Mouse (Mus musculus): ENCODE results near the gene Gmfg. TPM values are rescaled to one million over a fixed set of nuclear protein-coding genes. Genes with fewer than 3 reads are reported as not detected.

Gene Gmfg
- 41.0 and 41.3 TPM in 2 replicates for polyA plus RNA-seq (2016; fragmentation: Nextera tagmentation; extraction: Ambion mirVana)

- no peaks in the 10 kb centered on the region for H3K27me3 ChIP-seq (replicated peaks)
- 6% methylated on average over 16 of the region's 16 CpGs for WGBS (ENCODE audit: insufficient replicate concordance)
- H3K4me3 ChIP-seq, result peak within 1 kb of the TSS; percentile 93
- no peaks in the 10 kb centered on the region for H3K9me3 ChIP-seq (replicated peaks)
- H3K36me3 ChIP-seq, result peaks cover 11% of the 10 kb centered on the region; the same call in 1 of the 2 replicates
- H3K4me1 ChIP-seq, result peaks cover 67% of the 10 kb centered on the region
- H3K27ac ChIP-seq, result peak within 1 kb of the TSS; percentile 83
- ATAC-seq, result peak; percentile 34
- peak within 1 kb of the TSS; percentile 84 for H3K4me2 ChIP-seq
- peak within 1 kb of the TSS; percentile 73 for H3K9ac ChIP-seq
These were observed at the start of gene Gmfg for GRCm38 (mm10) chr7:28436932-28437570. TSS of gene Gmfg (plus strand) at chr7:28437447.

- 78% methylated on average over 3 of the region's 3 CpGs for WGBS (ENCODE audit: insufficient replicate concordance)
- Histone ChIP-seq H3K36me3 (peaks cover 57% of the 10 kb centered on the region), H3K9me3 (replicated peaks) (no peaks in the 10 kb centered on the region), H3K27ac (no peak overlapping the region), H3K4me3 (no peak overlapping the region), H3K9ac (no peak overlapping the region), H3K4me1 (peaks cover 51% of the 10 kb centered on the region), H3K4me2 (no peak overlapping the region), H3K27me3 (replicated peaks) (no peaks in the 10 kb centered on the region)
- ATAC-seq, result no peak
These were observed 46.9 kb upstream of the Gmfg start for GRCm38 (mm10) chr7:28390331-28390730.

DNA sequence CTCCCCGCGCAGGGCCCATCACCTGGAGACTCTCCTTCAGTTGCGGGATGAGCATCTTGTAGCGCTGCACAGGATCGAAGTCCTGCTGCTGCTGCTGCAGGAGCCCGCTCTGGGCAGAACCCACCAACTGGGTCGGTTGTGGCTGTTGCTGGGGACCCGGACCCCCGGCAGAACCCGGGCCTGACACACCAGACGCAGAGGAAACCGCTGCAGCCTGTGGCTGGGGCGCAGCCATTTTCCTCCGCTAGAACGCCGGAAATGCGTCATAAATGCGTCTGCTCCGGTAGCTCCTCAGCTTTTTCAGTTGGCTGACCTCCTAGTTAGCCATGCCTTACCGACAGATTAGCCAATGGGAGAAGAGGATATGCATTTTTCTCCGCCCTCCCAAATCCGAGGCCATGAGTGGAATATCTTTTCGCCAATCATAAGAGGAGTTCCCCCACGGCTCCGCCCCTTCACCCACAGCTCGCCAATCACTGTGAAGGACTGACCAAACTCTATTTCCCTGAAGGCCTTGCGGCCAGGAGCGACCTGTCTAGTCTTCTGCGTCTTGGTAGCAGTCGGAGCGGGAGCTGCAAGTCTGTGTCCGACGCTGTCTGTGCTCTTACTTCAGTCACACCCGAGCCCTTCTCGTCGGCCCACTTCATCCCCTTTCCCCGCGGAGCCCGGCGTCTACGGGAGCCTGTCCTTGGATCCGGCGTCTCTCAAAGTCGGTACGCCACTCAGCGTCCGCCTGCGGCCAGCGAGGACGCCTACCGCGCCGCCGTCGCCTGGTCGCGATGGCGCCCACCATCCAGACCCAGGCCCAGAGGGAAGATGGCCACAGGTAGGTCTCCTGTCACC, 44.6 kb upstream of the Gmfg start, which contains the start of the genes Med29 and Paf1:
TSS of gene Med29 (minus strand) at position 280 of the 843 bp plus-strand sequence.
TSS of gene Paf1 (plus strand) at position 523 of the 843 bp plus-strand sequence.
- peak; percentile 96 for ATAC-seq
- WGBS (ENCODE audit: insufficient replicate concordance), result under 1% methylated on average over 58 of the region's 58 CpGs
- H3K4me1 ChIP-seq, result peaks cover 40% of the 10 kb centered on the region
- H3K27me3 ChIP-seq (replicated peaks), result no peaks in the 10 kb centered on the region
- peak within 1 kb of the TSS; percentile 81 for H3K27ac ChIP-seq
- H3K9me3 ChIP-seq (replicated peaks), result no peaks in the 10 kb centered on the region
- peaks cover 63% of the 10 kb centered on the region for H3K36me3 ChIP-seq
- H3K4me3 ChIP-seq, result peak within 1 kb of the TSS; percentile 90
- peak within 1 kb of the TSS; percentile 87 for H3K9ac ChIP-seq
- peak within 1 kb of the TSS; percentile 97 for H3K4me2 ChIP-seq

- peak overlapping the region; percentile 90 for H3K4me3 ChIP-seq
- peaks cover 63% of the 10 kb centered on the region for H3K36me3 ChIP-seq
- 5% methylated on average over 22 of the region's 22 CpGs for WGBS (ENCODE audit: insufficient replicate concordance)
- H3K4me2 ChIP-seq, result peak overlapping the region; percentile 97
- no peaks in the 10 kb centered on the region for H3K27me3 ChIP-seq (replicated peaks)
- peak overlapping the region; percentile 87 for H3K9ac ChIP-seq
- peaks cover 33% of the 10 kb centered on the region for H3K4me1 ChIP-seq
- no peaks in the 10 kb centered on the region for H3K9me3 ChIP-seq (replicated peaks)
- no peak for ATAC-seq
- peak overlapping the region; percentile 81 for H3K27ac ChIP-seq
These were observed 43.8 kb upstream of the Gmfg start for GRCm38 (mm10) chr7:28393272-28393951.

DNA sequence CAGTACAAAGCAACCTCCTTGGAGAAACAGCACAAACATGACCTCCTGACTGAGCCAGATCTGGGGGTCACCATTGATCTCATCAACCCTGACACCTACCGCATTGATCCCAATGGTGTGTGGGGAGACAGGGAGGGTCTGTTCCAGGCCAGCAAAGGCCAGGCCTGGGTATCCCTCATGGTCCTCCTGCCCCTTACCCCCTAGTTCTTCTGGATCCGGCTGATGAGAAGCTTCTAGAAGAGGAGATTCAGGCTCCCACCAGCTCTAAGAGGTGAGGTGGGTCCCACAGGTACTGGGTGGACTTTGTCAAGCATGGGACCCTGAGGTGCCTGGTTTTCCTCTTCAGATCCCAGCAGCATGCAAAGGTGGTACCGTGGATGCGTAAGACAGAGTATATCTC, 41.8 kb upstream of the Gmfg start:
- no peak overlapping the region for H3K9ac ChIP-seq
- no peaks in the 10 kb centered on the region for H3K9me3 ChIP-seq (replicated peaks)
- peaks cover 62% of the 10 kb centered on the region for H3K36me3 ChIP-seq
- no peak overlapping the region for H3K4me3 ChIP-seq
- H3K27me3 ChIP-seq (replicated peaks), result no peaks in the 10 kb centered on the region
- no peak overlapping the region for H3K4me2 ChIP-seq
- no peak overlapping the region for H3K27ac ChIP-seq
- no peak for ATAC-seq
- peaks cover 30% of the 10 kb centered on the region for H3K4me1 ChIP-seq
- WGBS (ENCODE audit: insufficient replicate concordance), result 82% methylated on average over 4 of the region's 4 CpGs

DNA sequence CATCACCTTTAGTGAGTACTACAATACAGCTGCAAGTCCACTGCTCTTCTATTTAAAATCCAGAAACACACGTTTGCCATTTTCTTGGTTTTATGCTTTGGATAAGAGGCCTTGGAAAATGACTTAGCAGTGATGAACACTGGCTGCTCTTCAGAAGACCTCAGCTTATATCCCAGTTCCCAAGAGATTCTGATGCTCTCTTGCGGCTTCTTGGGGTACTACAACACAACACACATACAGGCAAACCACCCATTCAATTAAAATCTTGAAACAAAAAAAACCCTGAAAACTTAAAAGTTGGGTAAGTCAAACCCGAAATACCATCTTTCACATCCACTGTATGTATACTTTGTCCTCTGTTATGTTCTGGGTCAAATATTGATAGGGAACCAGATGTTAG, 39.2 kb upstream of the Gmfg start:
- no peaks in the 10 kb centered on the region for H3K9me3 ChIP-seq (replicated peaks)
- H3K9ac ChIP-seq, result no peak overlapping the region
- H3K4me3 ChIP-seq, result no peak overlapping the region
- no peak overlapping the region for H3K27ac ChIP-seq
- 59% methylated on average over 3 of the region's 3 CpGs for WGBS (ENCODE audit: insufficient replicate concordance)
- H3K4me1 ChIP-seq, result peaks cover 23% of the 10 kb centered on the region
- no peak for ATAC-seq
- peaks cover 82% of the 10 kb centered on the region for H3K36me3 ChIP-seq
- no peak overlapping the region for H3K4me2 ChIP-seq
- no peaks in the 10 kb centered on the region for H3K27me3 ChIP-seq (replicated peaks)

DNA sequence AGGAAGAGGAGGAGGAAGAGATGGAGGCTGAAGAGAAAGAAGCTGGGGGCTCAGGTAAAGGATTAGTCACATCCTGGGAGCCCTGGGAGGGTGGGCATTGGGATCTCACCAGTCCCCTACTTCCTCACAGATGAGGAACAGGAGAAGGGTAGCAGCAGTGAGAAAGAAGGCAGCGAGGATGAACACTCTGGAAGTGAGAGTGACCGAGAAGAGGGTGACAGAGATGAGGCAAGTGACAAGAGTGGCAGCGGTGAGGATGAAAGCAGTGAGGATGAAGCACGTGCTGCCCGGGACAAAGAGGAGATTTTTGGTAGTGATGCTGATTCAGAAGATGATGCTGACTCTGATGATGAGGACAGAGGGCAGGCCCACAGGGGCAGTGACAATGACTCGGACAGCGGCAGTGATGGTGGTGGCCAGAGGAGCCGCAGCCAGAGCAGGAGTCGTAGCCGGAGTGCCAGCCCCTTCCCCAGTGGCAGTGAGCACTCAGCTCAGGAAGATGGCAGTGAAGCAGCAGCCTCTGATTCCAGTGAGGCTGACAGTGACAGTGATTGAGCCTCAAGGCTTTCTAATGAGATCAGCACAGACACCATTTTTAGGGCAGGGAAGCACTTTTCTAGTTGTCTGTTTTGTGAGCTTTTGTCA, 38.4 kb upstream of the Gmfg start:
- H3K9me3 ChIP-seq (replicated peaks), result no peaks in the 10 kb centered on the region
- no peak overlapping the region for H3K27ac ChIP-seq
- no peak overlapping the region for H3K4me3 ChIP-seq
- 87% methylated on average over 10 of the region's 10 CpGs for WGBS (ENCODE audit: insufficient replicate concordance)
- peaks cover 17% of the 10 kb centered on the region for H3K4me1 ChIP-seq
- peaks cover 90% of the 10 kb centered on the region for H3K36me3 ChIP-seq
- no peak for ATAC-seq
- H3K27me3 ChIP-seq (replicated peaks), result no peaks in the 10 kb centered on the region
- no peak overlapping the region for H3K9ac ChIP-seq
- H3K4me2 ChIP-seq, result no peak overlapping the region

DNA sequence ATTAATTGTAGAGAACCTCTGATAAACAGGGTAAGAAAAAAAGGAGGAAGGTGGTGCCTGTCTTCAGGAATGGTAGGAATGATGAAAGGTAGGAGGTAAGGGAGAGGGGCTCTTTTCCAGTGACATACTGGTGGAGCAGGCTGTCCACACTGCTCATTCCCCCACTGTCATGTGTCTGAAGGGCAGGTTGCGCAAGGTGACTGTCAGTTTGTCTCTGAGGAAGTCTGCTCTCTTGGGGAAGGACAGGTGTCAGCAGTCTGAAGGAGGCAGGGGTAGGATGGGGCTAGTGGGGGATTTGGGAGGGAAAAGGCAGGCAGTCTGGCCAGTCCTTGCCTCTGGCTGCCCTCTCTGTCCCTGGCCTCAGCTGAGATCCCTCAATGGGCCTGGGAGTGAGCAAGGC, 36.2 kb upstream of the Gmfg start:
- 86% methylated on average over 1 of the region's 1 CpGs for WGBS (ENCODE audit: insufficient replicate concordance)
- peaks cover 95% of the 10 kb centered on the region for H3K36me3 ChIP-seq

GRCm38 (mm10) chr7:28401942-28402341, 35.3 kb upstream of the Gmfg start:
- Histone ChIP-seq H3K9ac (no peak overlapping the region), H3K9me3 (replicated peaks) (no peaks in the 10 kb centered on the region), H3K4me1 (peaks cover 8% of the 10 kb centered on the region), H3K4me3 (no peak overlapping the region), H3K36me3 (peaks cover 95% of the 10 kb centered on the region), H3K27me3 (replicated peaks) (no peaks in the 10 kb centered on the region), H3K27ac (no peak overlapping the region), H3K4me2 (no peak overlapping the region)
- WGBS (ENCODE audit: insufficient replicate concordance), result 60% methylated on average over 3 of the region's 3 CpGs
- no peak for ATAC-seq

More for the DNA sequence above, 36.2 kb upstream of the Gmfg start:
- H3K27me3 ChIP-seq (replicated peaks), result no peaks in the 10 kb centered on the region
- H3K4me2 ChIP-seq, result no peak overlapping the region
- no peak overlapping the region for H3K9ac ChIP-seq
- H3K27ac ChIP-seq, result no peak overlapping the region
- no peaks in the 10 kb centered on the region for H3K9me3 ChIP-seq (replicated peaks)
- H3K4me3 ChIP-seq, result no peak overlapping the region
- ATAC-seq, result 0 out of 2 replicates have a peak, but pooled peaks have one; percentile 16
- peaks cover 8% of the 10 kb centered on the region for H3K4me1 ChIP-seq

- Histone ChIP-seq H3K27me3 (replicated peaks) (no peaks in the 10 kb centered on the region), H3K4me2 (no peak overlapping the region), H3K4me3 (no peak overlapping the region), H3K27ac (no peak overlapping the region), H3K9me3 (replicated peaks) (no peaks in the 10 kb centered on the region), H3K9ac (no peak overlapping the region), H3K36me3 (peaks cover 93% of the 10 kb centered on the region), H3K4me1 (0 out of 2 replicates have a peak, but pooled peaks cover 10% of the 10 kb centered on the region)
- ATAC-seq, result no peak
- 89% methylated on average over 3 of the region's 3 CpGs for WGBS (ENCODE audit: insufficient replicate concordance)
These were observed 26.3 kb upstream of the Gmfg start for GRCm38 (mm10) chr7:28410841-28411475.

GRCm38 (mm10) chr7:28412826-28413225, 24.4 kb upstream of the Gmfg start:
- Histone ChIP-seq H3K9me3 (replicated peaks) (no peaks in the 10 kb centered on the region), H3K4me2 (no peak overlapping the region), H3K27ac (no peak overlapping the region), H3K9ac (no peak overlapping the region), H3K27me3 (replicated peaks) (no peaks in the 10 kb centered on the region), H3K36me3 (peaks cover 93% of the 10 kb centered on the region), H3K4me1 (0 out of 2 replicates have a peak, but pooled peaks cover 10% of the 10 kb centered on the region), H3K4me3 (no peak overlapping the region)
- WGBS (ENCODE audit: insufficient replicate concordance), result 69% methylated on average over 4 of the region's 4 CpGs
- ATAC-seq, result no peak

Measured in liver, embryonic 12.5 days (tissue).